Mouse (Mus musculus) limb, embryonic 12.5 days (tissue): ENCODE measurements around the gene Taar2. TPM values are rescaled to one million over a fixed set of nuclear protein-coding genes. Genes with fewer than 3 reads are reported as not detected.

Experiments used
- ATAC-seq: fragments of 200-750 bp; cut with Nextera tagmentation; 2 replicates; pipeline ENCODE4 v1.8.0; 2017; ENCODE audit warnings: low read depth, moderate TSS enrichment; ENCODE audit not compliant: insufficient number of reproducible peaks, insufficient read depth, low FRiP score, low TSS enrichment
- H3K27ac ChIP-seq: fragments of 300-500 bp; sonication (generic); 2 replicates; pipeline ENCODE4 v1.5.1; 2016; ENCODE audit warnings: mild to moderate bottlenecking, moderate library complexity
- H3K27me3 ChIP-seq: fragments of 300-500 bp; sonication (generic); 2 replicates; pipeline ENCODE4 v1.6.1; 2016; ENCODE audit warnings: mild to moderate bottlenecking, moderate library complexity
- H3K36me3 ChIP-seq: fragments of 300-500 bp; sonication (generic); 2 replicates; pipeline ENCODE4 v1.6.1; 2016; ENCODE audit warnings: mild to moderate bottlenecking, moderate library complexity
- H3K4me1 ChIP-seq: fragments of 300-500 bp; sonication (generic); replicated peaks from 2 replicates; pipeline ENCODE4 v1.6.1; 2016
- H3K4me2 ChIP-seq: fragments of 300-500 bp; sonication (generic); 2 replicates; pipeline ENCODE4 v1.6.1; 2016; ENCODE audit warnings: mild to moderate bottlenecking, moderate library complexity
- H3K4me3 ChIP-seq: fragments of 300-500 bp; sonication (generic); replicated peaks from 2 replicates; pipeline ENCODE4 v1.5.1; 2016; ENCODE audit warnings: mild to moderate bottlenecking
- H3K9ac ChIP-seq: fragments of 300-500 bp; sonication (generic); replicated peaks from 2 replicates; pipeline ENCODE4 v1.6.1; 2016; ENCODE audit warnings: mild to moderate bottlenecking, moderate library complexity
- H3K9me3 ChIP-seq: fragments of 300-500 bp; sonication (generic); 2 replicates; pipeline ENCODE4 v1.6.1; 2016; ENCODE audit warnings: mild to moderate bottlenecking, moderate library complexity
- WGBS: fragments of 180-500 bp; shearing (Covaris S2); methylation state at CpG from one replicate; pipeline ENCODE4 v1.1.7; 2016; 5-methylcytosine and 5-hydroxymethylcytosine counted together
- polyA plus RNA-seq: library from polyadenylated mRNA; unstranded; fragments of >200 nt; fragmentation: Nextera tagmentation; extraction: Ambion mirVana; gene quantifications from 2 replicates; pipeline ENCODE4 v1.2.1, GENCODE M21; 2016

Taar2 gene
- polyA plus RNA-seq, 1 experiment from 2014 or later = not detected

DNA sequence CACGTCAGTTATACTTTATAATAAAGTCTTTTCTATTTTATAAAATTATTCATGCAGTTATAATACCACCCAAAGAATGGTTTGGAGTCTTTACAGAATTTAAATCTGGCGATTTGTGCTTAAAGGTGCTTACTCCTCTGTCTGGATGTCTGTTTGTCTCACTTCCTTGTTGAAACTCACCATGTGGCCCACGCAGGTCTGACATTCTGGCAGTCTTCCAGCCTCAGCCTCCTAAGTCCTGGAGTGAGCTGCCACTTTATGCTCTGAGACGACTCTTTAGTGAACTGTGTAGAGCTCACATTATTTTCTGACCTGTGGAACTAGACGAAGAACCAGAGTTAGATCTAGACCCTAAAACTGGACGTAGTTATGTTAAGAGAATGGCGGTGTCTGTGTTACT, 9.7 kb downstream of the Taar2 start:
- H3K4me2 ChIP-seq = no peak overlapping the region
- no peak for ATAC-seq
- 65% methylated on average over 7 of the region's 7 CpGs for WGBS
- H3K27me3 ChIP-seq = no peaks in the 10 kb centered on the region
- no peaks in the 10 kb centered on the region for H3K36me3 ChIP-seq
- no peaks in the 10 kb centered on the region for H3K9me3 ChIP-seq
- H3K4me3 ChIP-seq = no peak overlapping the region
- no peak overlapping the region for H3K9ac ChIP-seq
- H3K27ac ChIP-seq = no peak overlapping the region
- H3K4me1 ChIP-seq = 0 out of 2 replicates have a peak, but pooled peaks cover 4% of the 10 kb centered on the region

DNA sequence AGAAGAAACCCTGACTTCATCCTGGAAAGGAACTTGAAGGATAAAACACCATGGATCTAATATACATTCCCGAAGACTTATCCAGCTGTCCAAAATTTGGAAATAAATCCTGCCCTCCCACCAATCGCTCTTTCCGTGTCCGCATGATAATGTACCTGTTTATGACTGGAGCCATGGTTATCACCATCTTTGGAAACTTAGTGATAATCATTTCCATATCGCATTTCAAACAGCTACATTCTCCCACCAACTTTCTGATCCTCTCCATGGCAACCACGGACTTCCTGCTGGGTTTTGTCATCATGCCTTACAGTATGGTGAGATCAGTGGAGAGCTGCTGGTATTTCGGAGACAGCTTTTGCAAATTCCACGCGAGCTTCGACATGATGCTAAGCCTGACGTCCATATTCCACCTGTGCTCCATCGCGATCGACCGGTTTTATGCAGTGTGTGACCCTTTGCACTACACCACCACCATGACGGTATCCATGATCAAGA, 11.2 kb downstream of the Taar2 start, which contains the start of gene Taar3:
Gene Taar3, plus strand, starts transcription at position 51 of the 498 bp plus-strand sequence.
- no peak within 1 kb of the TSS for H3K9ac ChIP-seq
- 0 out of 2 replicates have a peak, but pooled peaks cover 4% of the 10 kb centered on the region for H3K4me1 ChIP-seq
- 87% methylated on average over 16 of the region's 16 CpGs for WGBS
- no peaks in the 10 kb centered on the region for H3K9me3 ChIP-seq
- H3K27ac ChIP-seq = no peak within 1 kb of the TSS
- H3K4me3 ChIP-seq = no peak within 1 kb of the TSS
- no peak for ATAC-seq
- H3K36me3 ChIP-seq = no peaks in the 10 kb centered on the region
- no peak within 1 kb of the TSS for H3K4me2 ChIP-seq
- H3K27me3 ChIP-seq = no peaks in the 10 kb centered on the region

- H3K9me3 ChIP-seq = no peaks in the 10 kb centered on the region
- WGBS = 85% methylated on average over 6 of the region's 6 CpGs
- no peak overlapping the region for H3K27ac ChIP-seq
- H3K4me1 ChIP-seq = 0 out of 2 replicates have a peak, but pooled peaks cover 4% of the 10 kb centered on the region
- no peak overlapping the region for H3K4me2 ChIP-seq
- H3K9ac ChIP-seq = no peak overlapping the region
- no peak overlapping the region for H3K4me3 ChIP-seq
- no peaks in the 10 kb centered on the region for H3K27me3 ChIP-seq
- ATAC-seq = no peak
- no peaks in the 10 kb centered on the region for H3K36me3 ChIP-seq
Measured at GRCm38 (mm10) chr10:23951714-23952113, 13.3 kb downstream of the Taar2 start.

DNA sequence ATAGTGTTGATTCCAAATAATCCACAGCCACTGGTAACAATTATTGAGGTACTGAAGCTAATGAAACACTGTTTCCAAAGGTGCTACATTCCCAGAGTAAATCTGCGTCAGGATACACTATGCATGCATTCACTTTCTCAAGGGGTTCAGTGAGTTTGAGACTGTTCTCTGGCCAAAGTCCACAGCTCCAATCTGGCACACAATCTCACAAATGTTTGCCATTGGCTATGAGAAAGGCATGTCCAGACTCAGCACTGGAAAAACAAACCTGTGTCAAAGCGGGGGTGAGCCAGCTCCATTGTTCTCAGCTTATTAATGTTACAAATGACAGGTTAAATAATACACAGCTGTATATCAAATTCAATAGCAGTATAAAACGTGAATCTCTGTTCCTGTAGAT, 20.7 kb downstream of the Taar2 start:
- H3K4me2 ChIP-seq = no peak overlapping the region
- no peaks in the 10 kb centered on the region for H3K9me3 ChIP-seq
- H3K27me3 ChIP-seq = no peaks in the 10 kb centered on the region
- 57% methylated on average over 3 of the region's 3 CpGs for WGBS
- H3K9ac ChIP-seq = no peak overlapping the region
- H3K4me1 ChIP-seq = no peaks in the 10 kb centered on the region
- no peak overlapping the region for H3K27ac ChIP-seq
- H3K4me3 ChIP-seq = no peak overlapping the region
- H3K36me3 ChIP-seq = no peaks in the 10 kb centered on the region
- ATAC-seq = no peak

DNA sequence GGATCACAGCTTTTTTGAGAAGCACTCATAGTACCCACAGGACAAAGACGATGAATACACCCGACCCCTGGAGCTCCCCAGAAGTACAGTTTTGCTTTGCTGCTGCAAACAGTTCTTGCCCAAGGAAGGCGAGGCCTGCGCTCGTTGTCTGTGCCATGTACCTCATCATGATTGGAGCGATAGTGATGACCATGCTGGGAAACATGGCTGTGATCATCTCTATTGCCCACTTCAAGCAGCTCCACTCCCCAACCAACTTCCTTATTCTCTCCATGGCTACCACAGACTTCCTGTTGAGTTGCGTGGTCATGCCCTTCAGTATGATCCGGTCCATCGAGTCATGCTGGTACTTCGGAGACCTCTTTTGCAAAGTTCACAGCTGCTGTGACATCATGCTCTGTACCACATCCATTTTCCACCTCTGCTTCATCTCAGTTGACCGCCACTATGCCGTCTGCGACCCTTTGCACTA, 22.1 kb downstream of the Taar2 start, which contains the start of gene Taar4:
Gene Taar4, plus strand, starts transcription at position 51 of the 472 bp plus-strand sequence.
- Histone ChIP-seq H3K27me3 (no peaks in the 10 kb centered on the region), H3K4me1 (no peaks in the 10 kb centered on the region), H3K9me3 (no peaks in the 10 kb centered on the region), H3K36me3 (no peaks in the 10 kb centered on the region), H3K4me2 (no peak within 1 kb of the TSS), H3K27ac (no peak within 1 kb of the TSS), H3K9ac (no peak within 1 kb of the TSS), H3K4me3 (no peak within 1 kb of the TSS)
- 89% methylated on average over 13 of the region's 13 CpGs for WGBS
- no peak for ATAC-seq

DNA sequence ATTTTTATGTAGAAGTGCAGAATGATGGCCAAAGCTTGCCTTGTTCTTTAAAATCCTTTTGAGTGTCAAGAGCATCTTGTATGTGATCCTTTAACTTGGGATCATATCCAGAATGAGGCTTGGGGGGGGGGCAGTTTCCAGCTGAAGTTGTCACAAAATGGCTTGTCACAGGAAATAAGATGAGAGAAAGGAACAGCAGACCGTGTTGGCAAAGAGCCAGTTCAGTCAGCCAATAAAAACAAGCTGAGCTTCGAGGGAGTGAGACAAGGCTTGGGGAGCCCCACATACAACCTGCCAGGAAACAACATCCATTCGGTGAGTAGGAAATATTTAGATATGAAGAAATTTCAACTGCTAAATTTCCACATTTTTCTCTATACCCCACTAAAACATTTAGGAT, 25.1 kb downstream of the Taar2 start:
- Histone ChIP-seq H3K27ac (no peak overlapping the region), H3K9me3 (no peaks in the 10 kb centered on the region), H3K36me3 (no peaks in the 10 kb centered on the region), H3K4me2 (no peak overlapping the region), H3K4me1 (no peaks in the 10 kb centered on the region), H3K27me3 (no peaks in the 10 kb centered on the region), H3K9ac (no peak overlapping the region), H3K4me3 (no peak overlapping the region)
- no peak for ATAC-seq
- 49% methylated on average over 3 of the region's 3 CpGs for WGBS

- WGBS = 84% methylated on average over 6 of the region's 6 CpGs
- no peak overlapping the region for H3K9ac ChIP-seq
- H3K9me3 ChIP-seq = no peaks in the 10 kb centered on the region
- no peaks in the 10 kb centered on the region for H3K27me3 ChIP-seq
- no peaks in the 10 kb centered on the region for H3K36me3 ChIP-seq
- no peak overlapping the region for H3K27ac ChIP-seq
- no peaks in the 10 kb centered on the region for H3K4me1 ChIP-seq
- ATAC-seq = no peak
- H3K4me2 ChIP-seq = no peak overlapping the region
- H3K4me3 ChIP-seq = no peak overlapping the region
Measured at GRCm38 (mm10) chr10:23964921-23965610, 26.7 kb downstream of the Taar2 start.

GRCm38 (mm10) chr10:23970656-23971165, 32.3 kb downstream of the Taar2 start, which contains the start of gene Taar5:
Taar5 (plus strand) TSS chr10:23970706.
- no peak for ATAC-seq
- 90% methylated on average over 11 of the region's 11 CpGs for WGBS

DNA sequence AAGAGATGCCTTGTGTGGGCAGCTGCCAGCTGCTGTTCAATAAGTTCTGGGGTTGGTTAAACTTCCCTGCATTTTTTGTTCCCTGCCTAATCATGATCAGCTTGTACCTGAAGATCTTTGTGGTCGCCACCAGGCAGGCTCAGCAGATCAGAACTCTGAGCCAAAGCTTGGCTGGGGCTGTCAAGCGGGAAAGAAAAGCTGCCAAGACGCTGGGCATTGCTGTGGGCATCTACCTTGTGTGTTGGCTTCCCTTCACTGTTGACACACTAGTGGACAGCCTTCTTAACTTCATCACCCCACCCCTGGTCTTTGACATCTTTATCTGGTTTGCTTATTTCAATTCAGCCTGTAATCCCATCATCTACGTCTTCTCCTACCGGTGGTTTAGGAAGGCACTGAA, 32.9 kb downstream of the Taar2 start:
- H3K4me2 ChIP-seq = no peak overlapping the region
- H3K4me1 ChIP-seq = no peaks in the 10 kb centered on the region
- H3K36me3 ChIP-seq = no peaks in the 10 kb centered on the region
- no peak overlapping the region for H3K27ac ChIP-seq
- H3K4me3 ChIP-seq = no peak overlapping the region
- no peaks in the 10 kb centered on the region for H3K27me3 ChIP-seq
- H3K9ac ChIP-seq = no peak overlapping the region
- no peaks in the 10 kb centered on the region for H3K9me3 ChIP-seq
- ATAC-seq = no peak
- WGBS = 85% methylated on average over 5 of the region's 5 CpGs

More at GRCm38 (mm10) chr10:23970656-23971165, 32.3 kb downstream of the Taar2 start, which contains the start of gene Taar5:
- Histone ChIP-seq H3K4me3 (no peak within 1 kb of the TSS), H3K9ac (no peak within 1 kb of the TSS), H3K36me3 (no peaks in the 10 kb centered on the region), H3K27ac (no peak within 1 kb of the TSS), H3K9me3 (no peaks in the 10 kb centered on the region), H3K4me1 (no peaks in the 10 kb centered on the region), H3K27me3 (no peaks in the 10 kb centered on the region), H3K4me2 (no peak within 1 kb of the TSS)

- Histone ChIP-seq H3K9me3 (no peaks in the 10 kb centered on the region), H3K4me2 (no peak overlapping the region), H3K9ac (no peak overlapping the region), H3K4me3 (no peak overlapping the region), H3K27ac (no peak overlapping the region), H3K36me3 (no peaks in the 10 kb centered on the region), H3K4me1 (no peaks in the 10 kb centered on the region), H3K27me3 (no peaks in the 10 kb centered on the region; the same call in 1 of the 2 replicates)
- WGBS = 66% methylated on average over 4 of the region's 4 CpGs
- no peak for ATAC-seq
Measured at GRCm38 (mm10) chr10:23977958-23978357, 39.6 kb downstream of the Taar2 start.

GRCm38 (mm10) chr10:23978901-23979705, 40.7 kb downstream of the Taar2 start:
- WGBS = 46% methylated on average over 16 of the region's 16 CpGs
- H3K27me3 ChIP-seq = no peaks in the 10 kb centered on the region; the same call in 1 of the 2 replicates

More at GRCm38 (mm10) chr10:23978901-23979705, 40.7 kb downstream of the Taar2 start:
- H3K4me3 ChIP-seq = no peak overlapping the region
- no peaks in the 10 kb centered on the region for H3K36me3 ChIP-seq
- H3K27ac ChIP-seq = no peak overlapping the region
- H3K4me2 ChIP-seq = no peak overlapping the region
- H3K9ac ChIP-seq = no peak overlapping the region
- H3K9me3 ChIP-seq = no peaks in the 10 kb centered on the region
- no peak for ATAC-seq
- H3K4me1 ChIP-seq = no peaks in the 10 kb centered on the region
